Mouse (Mus musculus): ENCODE measurements at regions not wholly inside any gene's neighbourhood (a gene's known extent, or its start where the extent isn't known, plus 50 kb on each side); places are given as distances from the start of the nearest gene placed in this dataset.

GRCm38 (mm10) chr4:24415048-24415447 lies 81.2 kb upstream of the Mms22l start:
- WGBS, result 94% methylated on average over 1 of the region's 1 CpGs
- no peak for ATAC-seq (ENCODE audit: low FRiP score, low read depth)

GRCm38 (mm10) chr4:24429092-24429928 lies 66.9 kb upstream of the Mms22l start:
- WGBS, result 16% methylated on average over 8 of the region's 8 CpGs
- no peaks in the 10 kb centered on the region for H3K36me3 ChIP-seq
- peak overlapping the region; percentile 47 for H3K4me2 ChIP-seq
- peaks cover 4% of the 10 kb centered on the region for H3K4me1 ChIP-seq (replicated peaks)
- no peaks in the 10 kb centered on the region for H3K9me3 ChIP-seq
- H3K9ac ChIP-seq, result no peak overlapping the region
- peak; percentile 79 for ATAC-seq (ENCODE audit: low FRiP score, low read depth)
- H3K27ac ChIP-seq (replicated peaks), result 0 out of 2 replicates have a peak overlapping the region, but pooled peaks have one; percentile 34
- no peaks in the 10 kb centered on the region for H3K27me3 ChIP-seq
- peak overlapping the region; percentile 27 for H3K4me3 ChIP-seq

More at GRCm38 (mm10) chr4:24415048-24415447, 81.2 kb upstream of the Mms22l start:
- Histone ChIP-seq H3K9me3 (no peaks in the 10 kb centered on the region), H3K27me3 (no peaks in the 10 kb centered on the region), H3K4me3 (no peak overlapping the region), H3K4me1 (replicated peaks) (no peaks in the 10 kb centered on the region), H3K9ac (no peak overlapping the region), H3K4me2 (no peak overlapping the region), H3K27ac (replicated peaks) (no peak overlapping the region), H3K36me3 (no peaks in the 10 kb centered on the region)

- H3K4me2 ChIP-seq, result peak overlapping the region; percentile 43
- H3K36me3 ChIP-seq, result no peaks in the 10 kb centered on the region
- H3K4me3 ChIP-seq, result peak overlapping the region; percentile 35
- H3K4me1 ChIP-seq (replicated peaks), result peaks cover 4% of the 10 kb centered on the region
- peak overlapping the region; percentile 30; the same call in 1 of the 2 replicates for H3K9ac ChIP-seq
- peak overlapping the region; percentile 8; the same call in 1 of the 2 replicates for H3K27ac ChIP-seq (replicated peaks)
- WGBS, result 19% methylated on average over 8 of the region's 8 CpGs
- H3K27me3 ChIP-seq, result no peaks in the 10 kb centered on the region
- H3K9me3 ChIP-seq, result no peaks in the 10 kb centered on the region
- ATAC-seq (ENCODE audit: low FRiP score, low read depth), result 0 out of 2 replicates have a peak, but pooled peaks have one; percentile 30
Observed at GRCm38 (mm10) chr4:24429929-24430752, 66.1 kb upstream of the Mms22l start.

GRCm38 (mm10) chr4:24430753-24431072 lies 65.5 kb upstream of the Mms22l start:
- H3K9me3 ChIP-seq, result no peaks in the 10 kb centered on the region
- no peaks in the 10 kb centered on the region for H3K36me3 ChIP-seq
- peak overlapping the region; percentile 35 for H3K4me3 ChIP-seq
- H3K4me1 ChIP-seq (replicated peaks), result peaks cover 4% of the 10 kb centered on the region
- H3K9ac ChIP-seq, result peak overlapping the region; percentile 30; the same call in 1 of the 2 replicates
- H3K4me2 ChIP-seq, result peak overlapping the region; percentile 43
- H3K27me3 ChIP-seq, result no peaks in the 10 kb centered on the region
- no peak for ATAC-seq (ENCODE audit: low FRiP score, low read depth)
- 0 out of 2 replicates have a peak overlapping the region, but pooled peaks have one; percentile 8 for H3K27ac ChIP-seq (replicated peaks)

GRCm38 (mm10) chr4:24437258-24437657 lies 59.0 kb upstream of the Mms22l start:
- H3K9me3 ChIP-seq, result no peaks in the 10 kb centered on the region
- no peak overlapping the region for H3K9ac ChIP-seq
- no peak overlapping the region for H3K4me3 ChIP-seq
- H3K4me1 ChIP-seq (replicated peaks), result no peaks in the 10 kb centered on the region
- no peak overlapping the region for H3K4me2 ChIP-seq
- no peak for ATAC-seq (ENCODE audit: low FRiP score, low read depth)
- no peak overlapping the region for H3K27ac ChIP-seq (replicated peaks)
- no peaks in the 10 kb centered on the region for H3K27me3 ChIP-seq
- no peaks in the 10 kb centered on the region for H3K36me3 ChIP-seq
- WGBS, result 95% methylated on average over 4 of the region's 4 CpGs

Data from hindbrain, embryonic 15.5 days (tissue).